Mouse (Mus musculus): Measurements from ENCODE around the gene Ctsd.

GRCm38 (mm10) chr7:142342247-142342640 lies 45.6 kb downstream of the Ctsd start:
- no peak for TF ChIP-seq CHD2 (IDR thresholded peaks at IDR 0.05; ENCODE audit: low read depth, low read length)
- TF ChIP-seq HCFC1 (IDR thresholded peaks at IDR 0.05; ENCODE audit: borderline replicate concordance, insufficient read depth, low read length) = no peak
- TF ChIP-seq ZNF384 (IDR thresholded peaks at IDR 0.05; ENCODE audit: low read depth, low read length) = no peak
